Mouse (Mus musculus) MEL (cell line): ENCODE results near the gene Syndig1l. TPM values are rescaled to one million over a fixed set of nuclear protein-coding genes. Genes with fewer than 3 reads are reported as not detected.

Experiments used
- DNase-seq: peaks from one replicate; pipeline ENCODE4 v3.0.0; 2011; ENCODE audit warnings: low read depth, low spot score
- H3K27ac ChIP-seq: 2 replicates; pipeline ENCODE4 v1.5.1; 2012; ENCODE audit warnings: low read depth, mild to moderate bottlenecking, control low read depth, low read length, moderate library complexity; ENCODE audit not compliant: control insufficient read depth
- H3K27me3 ChIP-seq, 2 experiments: fragments of 150-350 bp in 1 of 2; sonication (generic) in 1 of 2; 2 replicates each; pipeline ENCODE4 v1.6.1; 2012; ENCODE audit warnings: low read length in 2 of 2, mild to moderate bottlenecking in 2 of 2, improper control_type of control experiment in 1 of 2, moderate library complexity in 1 of 2; ENCODE audit not compliant: insufficient read depth in 2 of 2, control insufficient read depth in 1 of 2
- H3K36me3 ChIP-seq, 2 experiments: 2 replicates each; pipeline ENCODE4 v1.6.1; 2012 to 2014; ENCODE audit warnings: low read length in 2 of 2, improper control_type of control experiment in 1 of 2, inconsistent platforms in 1 of 2, mild to moderate bottlenecking in 1 of 2; ENCODE audit not compliant: insufficient read depth in 2 of 2, control insufficient read depth in 1 of 2
- H3K4me1 ChIP-seq, 2 experiments: fragments of 150-350 bp in 1 of 2; sonication (generic) in 1 of 2; 2 replicates each; pipeline ENCODE4 v1.6.1; 2012; ENCODE audit warnings: low read length in 2 of 2, improper control_type of control experiment in 1 of 2, mild to moderate bottlenecking in 1 of 2; ENCODE audit not compliant: insufficient read depth in 2 of 2, control insufficient read depth in 1 of 2
- H3K4me3 ChIP-seq, 2 experiments: fragments of 150-350 bp in 1 of 2; sonication (generic) in 1 of 2; 2 replicates each; pipeline ENCODE4 v1.5.1; 2012; ENCODE audit warnings: low read depth in 2 of 2, low read length in 2 of 2, mild to moderate bottlenecking in 2 of 2, moderate library complexity in 2 of 2, control low read depth in 1 of 2, improper control_type of control experiment in 1 of 2; ENCODE audit not compliant: control insufficient read depth in 1 of 2, insufficient read depth in 1 of 2
- H3K79me2 ChIP-seq: 2 replicates; pipeline ENCODE4 v1.6.1; 2012; ENCODE audit warnings: mild to moderate bottlenecking, low read length, moderate library complexity; ENCODE audit not compliant: control insufficient read depth, poor library complexity, insufficient read depth
- H3K9ac ChIP-seq: 2 replicates; pipeline ENCODE4 v1.6.1; 2012; ENCODE audit warnings: low read depth, mild to moderate bottlenecking, control low read depth, low read length, moderate library complexity; ENCODE audit not compliant: control insufficient read depth, poor library complexity, severe bottlenecking
- H3K9me3 ChIP-seq: fragments of 150-350 bp; sonication (generic); replicated peaks from 2 replicates; pipeline ENCODE4 v1.6.1; 2012; ENCODE audit warnings: mild to moderate bottlenecking, low read length, improper control_type of control experiment, moderate library complexity; ENCODE audit not compliant: insufficient read depth
- E2F4 ChIP-seq: IDR thresholded peaks from 2 replicates; pipeline ENCODE4 v1.6.1; 2011; ENCODE audit warnings: low read depth, low read length, improper control_type of control experiment, borderline replicate concordance
- ELF1 ChIP-seq: IDR thresholded peaks from 2 replicates; pipeline ENCODE4 v1.6.1; 2014; ENCODE audit warnings: low read depth, mild to moderate bottlenecking, inconsistent platforms, low read length, improper control_type of control experiment, moderate library complexity
- EP300 ChIP-seq, 2 experiments: IDR thresholded peaks; 2 replicates each; pipeline ENCODE4 v1.6.1; 2011; ENCODE audit warnings: improper control_type of control experiment in 2 of 2, low read length in 2 of 2, low read depth in 1 of 2, mild to moderate bottlenecking in 1 of 2
- ETS1 ChIP-seq: IDR thresholded peaks from 2 replicates; pipeline ENCODE4 v1.6.1; 2012; ENCODE audit warnings: low read depth, mild to moderate bottlenecking, inconsistent platforms, low read length, improper control_type of control experiment, moderate library complexity
- GABPA ChIP-seq: IDR thresholded peaks from 2 replicates; pipeline ENCODE4 v1.6.1; 2012; ENCODE audit warnings: low read depth, mild to moderate bottlenecking, inconsistent platforms, low read length, improper control_type of control experiment, moderate library complexity
- GATA1 ChIP-seq: IDR thresholded peaks from 2 replicates; pipeline ENCODE4 v1.6.1; 2011; ENCODE audit warnings: low read depth, low read length, improper control_type of control experiment
- KAT2A ChIP-seq: conservative IDR thresholded peaks from 2 replicates; pipeline ENCODE4 v1.6.1; 2012; ENCODE audit warnings: low read depth, low read length, improper control_type of control experiment, inconsistent platforms
- MAX ChIP-seq: IDR thresholded peaks from 2 replicates; pipeline ENCODE4 v1.6.1; 2011; ENCODE audit warnings: low read length, improper control_type of control experiment
- MEF2A ChIP-seq: IDR thresholded peaks from 2 replicates; pipeline ENCODE4 v1.6.1; 2014; ENCODE audit warnings: low read depth, mild to moderate bottlenecking, inconsistent platforms, low read length, improper control_type of control experiment; ENCODE audit not compliant: poor library complexity, insufficient replicate concordance, severe bottlenecking; ENCODE audit errors: extremely low read depth
- NRF1 ChIP-seq: IDR thresholded peaks from 2 replicates; pipeline ENCODE4 v1.6.1; 2014; ENCODE audit warnings: low read depth, mild to moderate bottlenecking, inconsistent platforms, low read length, improper control_type of control experiment, moderate library complexity; ENCODE audit not compliant: poor library complexity, insufficient read depth, severe bottlenecking
- POLR2AphosphoS2 ChIP-seq: IDR thresholded peaks from 2 replicates; pipeline ENCODE4 v1.6.1; 2011; ENCODE audit warnings: low read length, improper control_type of control experiment
- RCOR1 ChIP-seq: IDR thresholded peaks from 2 replicates; pipeline ENCODE4 v1.6.1; 2012; ENCODE audit warnings: low read depth, mild to moderate bottlenecking, inconsistent platforms, low read length, improper control_type of control experiment
- SIN3A ChIP-seq: IDR thresholded peaks from 2 replicates; pipeline ENCODE4 v1.6.1; 2012; ENCODE audit warnings: low read length, improper control_type of control experiment, inconsistent platforms
- UBTF ChIP-seq: IDR thresholded peaks from 2 replicates; pipeline ENCODE4 v1.6.1; 2012; ENCODE audit warnings: low read depth, mild to moderate bottlenecking, inconsistent platforms, low read length, improper control_type of control experiment, moderate library complexity, borderline replicate concordance; ENCODE audit not compliant: insufficient read depth
- USF2 ChIP-seq, 2 experiments: IDR thresholded peaks; 2 replicates each; pipeline ENCODE4 v1.6.1; 2011 to 2012; ENCODE audit warnings: improper control_type of control experiment in 2 of 2, low read length in 2 of 2, borderline replicate concordance in 1 of 2, inconsistent platforms in 1 of 2, low read depth in 1 of 2, mild to moderate bottlenecking in 1 of 2; ENCODE audit not compliant: insufficient read depth in 1 of 2
- ZC3H11A ChIP-seq: IDR thresholded peaks from 2 replicates; pipeline ENCODE4 v1.6.1; 2012; ENCODE audit warnings: low read depth, mild to moderate bottlenecking, inconsistent platforms, low read length, improper control_type of control experiment
- ZMIZ1 ChIP-seq: IDR thresholded peaks from 2 replicates; pipeline ENCODE4 v1.6.1; 2012; ENCODE audit warnings: low read depth, mild to moderate bottlenecking, inconsistent platforms, low read length, improper control_type of control experiment, moderate library complexity
- polyA plus RNA-seq, 2 experiments: library from polyadenylated mRNA; stranded (reverse) in 1 of 2; unstranded in 1 of 2; fragments of >175 nt in 1 of 2; fragments of >200 nt in 1 of 2; gene quantifications; 2 replicates each; pipeline versions ENCODE4 v1.2.1 to v1.2.4; 2012; ENCODE audit warnings: low replicate concordance in 2 of 2, low read depth in 1 of 2; ENCODE audit not compliant: insufficient read length in 2 of 2, insufficient read depth in 1 of 2, missing spikeins in 1 of 2
- total RNA-seq: library from RNA; depleted of rRNA; stranded (reverse); fragments of 300-350 nt; gene quantifications from 2 replicates; pipeline ENCODE4 v1.2.3, GENCODE M21; 2012

The Syndig1l gene
- total and polyA plus RNA-seq, 3 experiments, result not detected

GRCm38 (mm10) chr12:84686176-84686575 is 12.5 kb downstream of the Syndig1l start:
- Histone ChIP-seq H3K9ac (no peak overlapping the region), H3K4me3 (no peak overlapping the region), H3K79me2 (no peaks in the 10 kb centered on the region), H3K27ac (no peak overlapping the region), H3K36me3 (no peaks in the 10 kb centered on the region), H3K4me1 (no peaks in the 10 kb centered on the region), H3K27me3 (peaks cover 3 to 7% of the 10 kb centered on the region in 2 experiments; a peak in 3 of 4 replicates), H3K9me3 (no peaks in the 10 kb centered on the region)
- no peak for TF ChIP-seq ZMIZ1
- no peak for TF ChIP-seq GABPA
- DNase-seq, result no peak

GRCm38 (mm10) chr12:84684569-84684968 is 14.1 kb downstream of the Syndig1l start:
- no peak overlapping the region for H3K4me3 ChIP-seq
- no peak for DNase-seq
- no peak overlapping the region for H3K27ac ChIP-seq
- H3K9me3 ChIP-seq, result no peaks in the 10 kb centered on the region
- no peaks in the 10 kb centered on the region for H3K36me3 ChIP-seq
- H3K79me2 ChIP-seq, result no peaks in the 10 kb centered on the region
- TF ChIP-seq GABPA (no peak), POLR2AphosphoS2 (no peak)
- no peak overlapping the region for H3K9ac ChIP-seq
- H3K4me1 ChIP-seq, result no peaks in the 10 kb centered on the region
- peaks cover 6 to 12% of the 10 kb centered on the region in 2 experiments for H3K27me3 ChIP-seq

GRCm38 (mm10) chr12:84676011-84676410 is 22.6 kb downstream of the Syndig1l start:
- Histone ChIP-seq H3K36me3 (no peaks in the 10 kb centered on the region), H3K4me1 (no peaks in the 10 kb centered on the region), H3K79me2 (no peaks in the 10 kb centered on the region)
- no peak for DNase-seq
- no peak for TF ChIP-seq MAX
- TF ChIP-seq ZC3H11A, result no peak
- TF ChIP-seq MEF2A, result no peak
- TF ChIP-seq NRF1, result no peak
- no peak for TF ChIP-seq ETS1
- TF ChIP-seq UBTF, result no peak
- TF ChIP-seq EP300 (IDR thresholded peaks at IDR 0.05; ENCODE audit: low read depth in 1 of 2, low read length in 2 of 2), result no peak
- TF ChIP-seq GATA1, result no peak
- no peak for TF ChIP-seq RCOR1
- no peak for TF ChIP-seq USF2 (IDR thresholded peaks at IDR 0.05; ENCODE audit: borderline replicate concordance in 1 of 2, insufficient read depth in 1 of 2, low read depth in 1 of 2, low read length in 2 of 2)
- TF ChIP-seq GABPA, result no peak
- no peak for TF ChIP-seq KAT2A
- no peak for TF ChIP-seq E2F4
- TF ChIP-seq SIN3A, result no peak
- no peak for TF ChIP-seq ELF1
- TF ChIP-seq, all 39 proteins: peak for 0
- Histone ChIP-seq H3K27me3 (peaks cover 1 to 10% of the 10 kb centered on the region in 2 experiments; a peak in 3 of 4 replicates), H3K9me3 (no peaks in the 10 kb centered on the region), H3K4me3 (no peak overlapping the region), H3K9ac (no peak overlapping the region), H3K27ac (no peak overlapping the region)
